25 mouse cellular contexts compared by ENCODE assay signal in genomic region chr17:46438298-46438873, GRCm38 (mm10). TPM values are rescaled to one million over a fixed set of nuclear protein-coding genes. Genes with fewer than 3 reads are reported as not detected.
DNase-seq lines count a peak whose midpoint lies in the region; ATAC-seq and TF ChIP-seq lines count a peak whose summit lies in the region.
"Had no signal": no experiment of that assay in that cellular context is flagged by ENCODE, and none has a peak within 500 bp of the region (broad histone marks: within the 10 kb centered on the region; RNA-seq: fewer than 3 reads in every experiment).

Slc22a7 (minus strand) TSS chr17:46438457.

- no peaks in the 10 kb centered on the region for H3K27me3 ChIP-seq in kidney, adult 2 months (replicated peaks; ENCODE audit: control insufficient read depth, insufficient read depth, low read length)
- peaks cover 53% of the 10 kb centered on the region for H3K27me3 ChIP-seq in E14TG2a.4 (ENCODE audit: insufficient read depth, low read length)
- H3K27me3 ChIP-seq in kidney, postnatal 0 days (ENCODE audit: insufficient read depth, low read length): peaks cover 4% of the 10 kb centered on the region; the same call in 1 of the 2 replicates
- no peaks in the 10 kb centered on the region; the same call in 1 of the 2 replicates for H3K27me3 ChIP-seq in thymus, adult 2 months (ENCODE audit: control insufficient read depth, insufficient read depth, low read length)

- H3K9ac ChIP-seq in kidney, postnatal 0 days (ENCODE audit: low read depth, low read length): no peak within 1 kb of the TSS
- H3K9ac ChIP-seq: embryonic facial prominence, embryonic 12.5 days; hindbrain, embryonic 15.5 days; liver, embryonic 14.5 days; midbrain, embryonic 12.5 days; neural tube, embryonic 13.5 days had no signal

- peak within 1 kb of the TSS; percentile 29; the same call in 1 of the 2 replicates for H3K27ac ChIP-seq in kidney, adult 2 months (ENCODE audit: insufficient read depth, low read depth, low read length)
- no peak within 1 kb of the TSS for H3K27ac ChIP-seq in kidney, postnatal 0 days
- no peak within 1 kb of the TSS for H3K27ac ChIP-seq in thymus, adult 2 months (ENCODE audit: control insufficient read depth, insufficient read depth, low read length)
- H3K27ac ChIP-seq: embryonic facial prominence, embryonic 12.5 days; hindbrain, embryonic 15.5 days; left cerebral cortex, adult 2 months; liver, embryonic 14.5 days; midbrain, embryonic 12.5 days; neural tube, embryonic 13.5 days had no signal

- peak within 1 kb of the TSS; percentile 2 for H3K4me3 ChIP-seq in kidney, adult 2 months (ENCODE audit: insufficient read depth, low read depth, low read length)
- peak within 1 kb of the TSS; percentile 65 for H3K4me3 ChIP-seq in E14TG2a.4 (replicated peaks; ENCODE audit: low read length)
- no peak within 1 kb of the TSS for H3K4me3 ChIP-seq in kidney, postnatal 0 days (replicated peaks; ENCODE audit: low read depth, low read length)
- no peak within 1 kb of the TSS for H3K4me3 ChIP-seq in thymus, adult 2 months (ENCODE audit: control insufficient read depth, insufficient read depth, low read length)
- H3K4me3 ChIP-seq: embryonic facial prominence, embryonic 12.5 days; hindbrain, embryonic 15.5 days; left cerebral cortex, adult 2 months; midbrain, embryonic 12.5 days; neural tube, embryonic 13.5 days had no signal

- DNase-seq in adrenal gland, postnatal 14 days: no peak
- DNase-seq in adrenal gland, adult 8-10 months: no peak
- DNase-seq in kidney, adult 2 months: peak; percentile 88
- DNase-seq in kidney, postnatal 4 days: no peak
- no peak for DNase-seq in kidney, postnatal 0 days (ENCODE audit: low spot score)
- DNase-seq in gastrocnemius, postnatal 10 days: no peak
- DNase-seq in thymus, adult 2 months: no peak
- DNase-seq: cerebellum, adult 8-10 months; heart, postnatal 10 days; left cerebral cortex, postnatal 4 days; thymus, postnatal 14 days had no signal

- no peak within 1 kb of the TSS for H3K4me2 ChIP-seq in kidney, postnatal 0 days (ENCODE audit: low read length)
- H3K4me2 ChIP-seq: heart, embryonic 11.5 days had no signal

- 74% methylated on average over 4 of the region's 4 CpGs for WGBS in kidney, adult 2 months
- WGBS in kidney, postnatal 0 days: 81% methylated on average over 4 of the region's 4 CpGs
- WGBS in thymus, adult 2 months: 95% methylated on average over 4 of the region's 4 CpGs

- no peaks in the 10 kb centered on the region for H3K4me1 ChIP-seq in kidney, adult 2 months (ENCODE audit: control insufficient read depth, insufficient read depth, low read length)
- H3K4me1 ChIP-seq in E14TG2a.4 (replicated peaks; ENCODE audit: low read depth, low read length): peaks cover 78% of the 10 kb centered on the region
- 0 out of 2 replicates have a peak, but pooled peaks cover 4% of the 10 kb centered on the region for H3K4me1 ChIP-seq in kidney, postnatal 0 days (replicated peaks; ENCODE audit: insufficient read depth, low read length)
- H3K4me1 ChIP-seq in thymus, adult 2 months (replicated peaks; ENCODE audit: control insufficient read depth, insufficient read depth, low read length): no peaks in the 10 kb centered on the region

- H3K36me3 ChIP-seq in kidney, adult 2 months (ENCODE audit: control insufficient read depth, insufficient read depth, low read length): no peaks in the 10 kb centered on the region
- H3K36me3 ChIP-seq in E14TG2a.4 (ENCODE audit: insufficient read depth, low read length): no peaks in the 10 kb centered on the region
- H3K36me3 ChIP-seq in kidney, postnatal 0 days (ENCODE audit: insufficient read depth, low read length): no peaks in the 10 kb centered on the region
- no peaks in the 10 kb centered on the region for H3K36me3 ChIP-seq in thymus, adult 2 months (ENCODE audit: control insufficient read depth, insufficient read depth, low read length)
- H3K36me3 ChIP-seq: embryonic facial prominence, embryonic 12.5 days; hindbrain, embryonic 15.5 days; midbrain, embryonic 12.5 days; neural tube, embryonic 13.5 days had no signal

- TF ChIP-seq POLR2A in kidney, adult 2 months (IDR thresholded peaks at IDR 0.05; ENCODE audit: low read depth, low read length): no peak
- TF ChIP-seq POLR2A in thymus, adult 2 months (IDR thresholded peaks at IDR 0.05; ENCODE audit: control insufficient read depth, extremely low read depth, insufficient read depth, low read length, poor library complexity): no peak

- H3K9me3 ChIP-seq in E14TG2a.4 (ENCODE audit: low read length): no peaks in the 10 kb centered on the region
- H3K9me3 ChIP-seq in kidney, postnatal 0 days (replicated peaks; ENCODE audit: low read length): no peaks in the 10 kb centered on the region
- H3K9me3 ChIP-seq: embryonic facial prominence, embryonic 12.5 days; hindbrain, embryonic 15.5 days; midbrain, embryonic 12.5 days; neural tube, embryonic 13.5 days had no signal

- ATAC-seq in kidney, postnatal 0 days (replicated peaks; ENCODE audit: low FRiP score, low read depth): peak; percentile 79
- ATAC-seq: intestine, embryonic 16.5 days; lung, postnatal 0 days had no signal

- no peak for TF ChIP-seq CTCF in kidney, adult 2 months (conservative IDR thresholded peaks at IDR 0.05; ENCODE audit: insufficient read depth, insufficient read length, low read depth, low read length)
- no peak for TF ChIP-seq CTCF in E14TG2a.4 (conservative IDR thresholded peaks at IDR 0.05; ENCODE audit: low read length)
- no peak for TF ChIP-seq CTCF in kidney, postnatal 0 days (IDR thresholded peaks at IDR 0.05; ENCODE audit: low read depth)
- no peak for TF ChIP-seq CTCF in thymus, adult 2 months (IDR thresholded peaks at IDR 0.05; ENCODE audit: borderline replicate concordance, control insufficient read depth, extremely low read depth, insufficient read depth, low read length, poor library complexity)

RNA-seq across cellular contexts. Expression of gene Slc22a7, which starts in this region (rescaled TPM):
- total RNA-seq in adrenal gland, postnatal 14 days (2021): 0.49 and 14.3 TPM in 2 replicates
- not detected for total RNA-seq in adrenal gland, adult 8-10 months (2022)
- polyA plus RNA-seq in kidney, adult 2 months (2012; rRNA removed): 164 and 283 TPM in 2 replicates
- polyA plus RNA-seq in kidney, postnatal 0 days (2015; fragmentation: Nextera tagmentation; extraction: Ambion mirVana): 1.6 and 1.9 TPM in 2 replicates
- total RNA-seq in gastrocnemius, postnatal 10 days (2021): under 1 TPM in 1 of 2 experiments, not detected in 1; 0.36 TPM
- 1.2 and 3.3 TPM in 2 replicates for polyA plus RNA-seq in thymus, adult 2 months (2012; rRNA removed)
- total RNA-seq: adrenal gland, adult 18-20 months; common myeloid progenitor, adult 5-6 weeks; granulocyte monocyte progenitor cell, adult 5-6 weeks; heart, postnatal 10 days had no signal
- polyA plus RNA-seq: embryonic facial prominence, embryonic 12.5 days; heart, embryonic 11.5 days; hindbrain, embryonic 15.5 days; intestine, embryonic 16.5 days; lung, postnatal 0 days; midbrain, embryonic 12.5 days; neural tube, embryonic 13.5 days; small intestine, adult 2 months had no signal

Comparison
In these comparisons a context has a peak if more than half of its experiments do, and no peak if none do; other contexts are left out.
1. RNA of gene Slc22a7 (polyA plus RNA-seq): 164 to 283 TPM in kidney, adult 2 months; 1.2 to 3.3 TPM in thymus, adult 2 months and 1.6 to 1.9 TPM in kidney, postnatal 0 days; every median in the first group is over 10 times any median in the second.
2. H3K4me3 ChIP-seq: peak in kidney, adult 2 months (single experiment) and E14TG2a.4 (single experiment); none in kidney, postnatal 0 days (single experiment) and thymus, adult 2 months (single experiment).